Comparison of ENCODE assay signal across 22 mouse cellular contexts in the genomic region with DNA sequence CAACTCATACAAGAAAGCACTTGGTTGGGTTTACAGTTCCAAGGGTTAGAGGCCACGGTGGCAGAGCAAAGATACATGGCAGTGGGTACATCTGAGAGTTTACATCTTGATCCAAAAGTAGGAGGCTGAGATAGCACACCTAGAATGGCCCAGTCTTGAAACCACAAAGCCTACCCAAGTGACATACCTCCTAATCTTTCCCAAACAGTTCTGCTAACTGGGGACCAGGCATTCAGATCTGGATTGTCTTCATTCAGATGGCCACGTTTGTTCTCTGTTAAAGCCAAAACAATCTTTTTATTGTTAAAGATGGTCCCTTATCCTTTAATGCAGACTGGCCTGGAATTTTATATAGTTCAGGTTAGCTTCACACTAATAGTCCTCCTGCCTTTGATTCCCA. TPM values are rescaled to one million over a fixed set of nuclear protein-coding genes. Genes with fewer than 3 reads are reported as not detected.
"Had no signal": no experiment of that assay in that cellular context is flagged by ENCODE, and none has a peak within 500 bp of the region (broad histone marks: within the 10 kb centered on the region; RNA-seq: fewer than 3 reads in every experiment).

No protein-coding gene starts in this region.

- H3K4me3 ChIP-seq: intestine, embryonic 15.5 days; left cerebral cortex, adult 2 months; lung, embryonic 15.5 days; midbrain, embryonic 10.5 days; midbrain, embryonic 13.5 days; myocyte; neural tube, embryonic 13.5 days had no signal

- ATAC-seq: intestine, embryonic 15.5 days; midbrain, embryonic 13.5 days; midbrain, embryonic 16.5 days had no signal

- H3K27me3 ChIP-seq: intestine, embryonic 15.5 days; lung, embryonic 15.5 days; midbrain, embryonic 13.5 days; neural tube, embryonic 13.5 days had no signal

- H3K4me1 ChIP-seq: intestine, embryonic 15.5 days; midbrain, embryonic 10.5 days; midbrain, embryonic 13.5 days; neural tube, embryonic 13.5 days had no signal

- DNase-seq: kidney, adult 11 months; kidney, adult 9 months; kidney, postnatal 36 days; layer of hippocampus, postnatal 36 days; lung, adult 18-20 months; lung, postnatal 14 days; lung, postnatal 4 days; retina, postnatal 1 day; right cerebral cortex, postnatal 25 days; spleen, adult 18-20 months; thymus, adult 18-20 months; thymus, postnatal 36 days had no signal

- H3K9me3 ChIP-seq: intestine, embryonic 15.5 days; lung, embryonic 15.5 days; midbrain, embryonic 10.5 days; midbrain, embryonic 13.5 days; neural tube, embryonic 13.5 days had no signal

- H3K4me2 ChIP-seq: intestine, embryonic 15.5 days; lung, embryonic 15.5 days; midbrain, embryonic 13.5 days; neural tube, embryonic 13.5 days had no signal

- H3K27ac ChIP-seq: intestine, embryonic 15.5 days; kidney, postnatal 0 days; left cerebral cortex, adult 2 months; lung, embryonic 15.5 days; midbrain, embryonic 10.5 days; midbrain, embryonic 13.5 days; neural tube, embryonic 13.5 days had no signal

- H3K9ac ChIP-seq: intestine, embryonic 15.5 days; lung, embryonic 15.5 days; midbrain, embryonic 13.5 days; neural tube, embryonic 13.5 days had no signal

RNA-seq across cellular contexts. Expression of a gene that starts 8.7 kb away (rescaled TPM):
- total RNA-seq: monocyte, adult 5-6 weeks had no signal
